Mouse (Mus musculus) inflammation-experienced regulatory T-cells, adult 6 months (primary cell): ENCODE measurements around the gene Fam69a. TPM values are rescaled to one million over a fixed set of nuclear protein-coding genes. Genes with fewer than 3 reads are reported as not detected.
"Not testable (repeated sequence)": the region's sequence is repeated elsewhere in the genome, so short reads cannot be mapped to it uniquely, and the experiment has no call there.

Experiments used
- ATAC-seq: one replicate; pipeline ENCODE4 v1.8.0; 2017
- polyA plus RNA-seq, 3 experiments: library from polyadenylated mRNA; unstranded; fragments of 100-300 nt; shearing (Covaris generic); gene quantifications; one replicate each; pipeline ENCODE4 v1.2.1; 2017

Fam69a gene
- polyA plus RNA-seq, result 10 to 100 TPM; 68.5 to 100.0 (median 78.8) TPM

GRCm38 (mm10) chr5:107986967-107987834 lies at the start of gene Fam69a:
TSS of gene Fam69a (minus strand) at chr5:107987085.
- ATAC-seq, result peak; percentile 55

GRCm38 (mm10) chr5:108035523-108035922 lies 48.6 kb upstream of the Fam69a start:
- ATAC-seq, result no peak

- ATAC-seq, result no peak
These were observed 47.3 kb upstream of the Fam69a start for GRCm38 (mm10) chr5:108034194-108034593.

GRCm38 (mm10) chr5:108031267-108031666 lies 44.4 kb upstream of the Fam69a start:
- no peak for ATAC-seq

- no peak for ATAC-seq
These were observed 43.1 kb upstream of the Fam69a start for GRCm38 (mm10) chr5:108029968-108030367.

GRCm38 (mm10) chr5:108028797-108029536 lies 42.1 kb upstream of the Fam69a start:
- not testable (repeated sequence) for ATAC-seq

- no peak for ATAC-seq
These were observed 41.3 kb upstream of the Fam69a start for GRCm38 (mm10) chr5:108028230-108028629.

- no peak for ATAC-seq
These were observed 34.5 kb upstream of the Fam69a start for GRCm38 (mm10) chr5:108021346-108021745.

GRCm38 (mm10) chr5:108019367-108019766 lies 32.5 kb upstream of the Fam69a start:
- no peak for ATAC-seq

- no peak for ATAC-seq
These were observed 30.3 kb upstream of the Fam69a start for GRCm38 (mm10) chr5:108017232-108017631.

GRCm38 (mm10) chr5:108015422-108015821 lies 28.5 kb upstream of the Fam69a start:
- ATAC-seq, result no peak

GRCm38 (mm10) chr5:108014173-108014572 lies 27.3 kb upstream of the Fam69a start:
- ATAC-seq, result no peak

- ATAC-seq, result no peak
These were observed 22.8 kb upstream of the Fam69a start for GRCm38 (mm10) chr5:108009721-108010120.

GRCm38 (mm10) chr5:108005134-108005533 lies 18.2 kb upstream of the Fam69a start:
- ATAC-seq, result peak; percentile 59

GRCm38 (mm10) chr5:108002734-108003133 lies 15.8 kb upstream of the Fam69a start:
- no peak for ATAC-seq

GRCm38 (mm10) chr5:108000776-108001548 lies 14.1 kb upstream of the Fam69a start:
- peak; percentile 92 for ATAC-seq

GRCm38 (mm10) chr5:107997717-107998116 lies 10.8 kb upstream of the Fam69a start:
- ATAC-seq, result no peak

GRCm38 (mm10) chr5:107995936-107996335 lies 9.1 kb upstream of the Fam69a start:
- ATAC-seq, result no peak

- ATAC-seq, result peak; percentile 37
These were observed 958 bp upstream of the Fam69a start for GRCm38 (mm10) chr5:107987835-107988251.

- peak; percentile 73 for ATAC-seq
These were observed 474 bp downstream of the Fam69a start for GRCm38 (mm10) chr5:107986255-107986966.

- no peak for ATAC-seq
These were observed 2.9 kb downstream of the Fam69a start for GRCm38 (mm10) chr5:107983946-107984345.

GRCm38 (mm10) chr5:107982016-107982415 lies 4.9 kb downstream of the Fam69a start:
- no peak for ATAC-seq
